In genomic region chr12:69485652-69486651, GRCm38 (mm10) we compare ENCODE assay signal across 7 mouse cellular contexts.
A peak's percentile ranks its signal among the peaks of the same experiment; 100 is the strongest.
DNase-seq lines count a peak whose midpoint lies in the region; ATAC-seq and TF ChIP-seq lines count a peak whose summit lies in the region.

No protein-coding gene starts in this region.

- 29% methylated on average over 14 of the region's 14 CpGs for WGBS in forebrain, postnatal 0 days
- WGBS in hindbrain, embryonic 15.5 days: 19% methylated on average over 14 of the region's 14 CpGs
- 38% methylated on average over 14 of the region's 14 CpGs for WGBS in limb, embryonic 15.5 days

- H3K9me3 ChIP-seq in E14TG2a.4 (ENCODE audit: low read length): no peaks in the 10 kb centered on the region
- no peaks in the 10 kb centered on the region for H3K9me3 ChIP-seq in forebrain, postnatal 0 days (ENCODE audit: low read length)
- no peaks in the 10 kb centered on the region for H3K9me3 ChIP-seq in hindbrain, embryonic 15.5 days
- H3K9me3 ChIP-seq in limb, embryonic 15.5 days: no peaks in the 10 kb centered on the region

- H3K4me1 ChIP-seq in E14TG2a.4 (replicated peaks; ENCODE audit: low read depth, low read length): peaks cover 32% of the 10 kb centered on the region
- no peaks in the 10 kb centered on the region; the same call in 1 of the 2 replicates for H3K4me1 ChIP-seq in forebrain, postnatal 0 days (ENCODE audit: insufficient read depth)
- H3K4me1 ChIP-seq in hindbrain, embryonic 15.5 days (replicated peaks): peaks cover 7% of the 10 kb centered on the region
- peaks cover 27% of the 10 kb centered on the region for H3K4me1 ChIP-seq in limb, embryonic 15.5 days

- ATAC-seq in activated CD4-positive, CD25-positive, alpha-beta regulatory T cell, adult 4 months: peak; percentile 99
- ATAC-seq in forebrain, postnatal 0 days: peak; percentile 94
- peak; percentile 83; the same call in 1 of the 2 replicates for ATAC-seq in hindbrain, embryonic 15.5 days (ENCODE audit: low FRiP score, low read depth)
- no peak for ATAC-seq in limb, embryonic 15.5 days (ENCODE audit: insufficient number of reproducible peaks, low FRiP score, low TSS enrichment, low read depth)
- ATAC-seq in monocyte, adult 5-6 weeks (replicated peaks; ENCODE audit: insufficient number of reproducible peaks, low FRiP score, low TSS enrichment, poor library complexity, severe bottlenecking): peak; percentile 96

- DNase-seq in forebrain, postnatal 0 days: peak; percentile 63
- peak; percentile 61 for DNase-seq in thymus, postnatal 25 days

- peak overlapping the region; percentile 31 for H3K4me2 ChIP-seq in forebrain, postnatal 0 days (ENCODE audit: low read depth)
- peak overlapping the region; percentile 45 for H3K4me2 ChIP-seq in hindbrain, embryonic 15.5 days
- 0 out of 2 replicates have a peak overlapping the region, but pooled peaks have one; percentile 15 for H3K4me2 ChIP-seq in limb, embryonic 15.5 days

- H3K27ac ChIP-seq in forebrain, postnatal 0 days (ENCODE audit: low read depth, low read length): peak overlapping the region; percentile 45
- no peak overlapping the region for H3K27ac ChIP-seq in hindbrain, embryonic 15.5 days (replicated peaks)
- no peak overlapping the region for H3K27ac ChIP-seq in limb, embryonic 15.5 days

- H3K4me3 ChIP-seq in E14TG2a.4 (replicated peaks; ENCODE audit: low read length): 0 out of 2 replicates have a peak overlapping the region, but pooled peaks have one; percentile 1
- peak overlapping the region; percentile 7; the same call in 1 of the 2 replicates for H3K4me3 ChIP-seq in forebrain, postnatal 0 days (ENCODE audit: low read depth, low read length)
- peak overlapping the region; percentile 6; the same call in 1 of the 2 replicates for H3K4me3 ChIP-seq in hindbrain, embryonic 15.5 days
- H3K4me3 ChIP-seq in limb, embryonic 15.5 days: no peak overlapping the region

- peak overlapping the region; percentile 22; the same call in 1 of the 2 replicates for H3K9ac ChIP-seq in forebrain, postnatal 0 days
- no peak overlapping the region for H3K9ac ChIP-seq in hindbrain, embryonic 15.5 days
- H3K9ac ChIP-seq in limb, embryonic 15.5 days: no peak overlapping the region

- H3K27me3 ChIP-seq in E14TG2a.4 (ENCODE audit: insufficient read depth, low read length): peaks cover 30% of the 10 kb centered on the region
- H3K27me3 ChIP-seq in forebrain, postnatal 0 days (ENCODE audit: insufficient read depth, low read length): no peaks in the 10 kb centered on the region
- no peaks in the 10 kb centered on the region for H3K27me3 ChIP-seq in hindbrain, embryonic 15.5 days
- H3K27me3 ChIP-seq in limb, embryonic 15.5 days: no peaks in the 10 kb centered on the region

- no peak for TF ChIP-seq CTCF in E14TG2a.4 (conservative IDR thresholded peaks at IDR 0.05; ENCODE audit: low read length)
- TF ChIP-seq CTCF in forebrain, postnatal 0 days (IDR thresholded peaks at IDR 0.05; ENCODE audit: low read depth): no peak

- no peaks in the 10 kb centered on the region for H3K36me3 ChIP-seq in E14TG2a.4 (ENCODE audit: insufficient read depth, low read length)
- no peaks in the 10 kb centered on the region for H3K36me3 ChIP-seq in forebrain, postnatal 0 days (ENCODE audit: insufficient read depth)
- H3K36me3 ChIP-seq in hindbrain, embryonic 15.5 days: no peaks in the 10 kb centered on the region
- H3K36me3 ChIP-seq in limb, embryonic 15.5 days: no peaks in the 10 kb centered on the region
